Mouse (Mus musculus): Measurements from ENCODE around the gene Fnip1. TPM values are rescaled to one million over a fixed set of nuclear protein-coding genes. Genes with fewer than 3 reads are reported as not detected.

Gene Fnip1
- polyA plus RNA-seq, 1 experiment from 2014 or later = 7.5 TPM

DNA sequence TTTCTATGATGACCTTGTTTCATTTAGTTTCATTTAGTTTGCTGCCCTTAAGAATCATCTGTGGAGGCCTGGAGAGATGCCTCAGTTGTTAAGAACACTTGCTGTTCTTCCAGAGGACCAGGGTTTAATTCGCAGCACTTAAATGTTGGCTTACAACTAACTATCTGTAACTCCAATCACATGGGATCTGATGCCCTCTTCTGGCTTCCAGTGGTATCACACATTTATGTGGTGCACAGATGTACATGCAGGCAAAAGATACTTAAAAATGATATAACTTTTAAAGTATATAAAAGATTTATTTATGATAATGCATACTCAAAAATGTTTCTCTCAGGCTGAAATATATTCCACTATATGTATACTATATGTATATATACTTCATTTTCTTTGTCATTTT is 40.4 kb downstream of the Fnip1 start:
- Histone ChIP-seq H3K27me3 (ENCODE audit: insufficient read depth, poor library complexity, severe bottlenecking) (no peaks in the 10 kb centered on the region), H3K4me3 (no peak overlapping the region), H3K9me3 (no peaks in the 10 kb centered on the region; the same call in 1 of the 2 replicates), H3K36me3 (peaks cover 21% of the 10 kb centered on the region), H3K4me1 (replicated peaks) (no peaks in the 10 kb centered on the region), H3K27ac (no peak overlapping the region)
- peak; percentile 13 for DNase-seq (ENCODE audit: low spot score)
- WGBS = 87% methylated on average over 1 of the region's 1 CpGs

GRCm38 (mm10) chr11:54486041-54486440 is 48.0 kb downstream of the Fnip1 start:
- no peak for DNase-seq (ENCODE audit: low spot score)
- H3K9me3 ChIP-seq = no peaks in the 10 kb centered on the region
- H3K27ac ChIP-seq = no peak overlapping the region
- peaks cover 7% of the 10 kb centered on the region; the same call in 1 of the 2 replicates for H3K36me3 ChIP-seq
- H3K4me1 ChIP-seq (replicated peaks) = no peaks in the 10 kb centered on the region
- H3K27me3 ChIP-seq (ENCODE audit: insufficient read depth, poor library complexity, severe bottlenecking) = no peaks in the 10 kb centered on the region
- no peak overlapping the region for H3K4me3 ChIP-seq
- 87% methylated on average over 3 of the region's 3 CpGs for WGBS

DNA sequence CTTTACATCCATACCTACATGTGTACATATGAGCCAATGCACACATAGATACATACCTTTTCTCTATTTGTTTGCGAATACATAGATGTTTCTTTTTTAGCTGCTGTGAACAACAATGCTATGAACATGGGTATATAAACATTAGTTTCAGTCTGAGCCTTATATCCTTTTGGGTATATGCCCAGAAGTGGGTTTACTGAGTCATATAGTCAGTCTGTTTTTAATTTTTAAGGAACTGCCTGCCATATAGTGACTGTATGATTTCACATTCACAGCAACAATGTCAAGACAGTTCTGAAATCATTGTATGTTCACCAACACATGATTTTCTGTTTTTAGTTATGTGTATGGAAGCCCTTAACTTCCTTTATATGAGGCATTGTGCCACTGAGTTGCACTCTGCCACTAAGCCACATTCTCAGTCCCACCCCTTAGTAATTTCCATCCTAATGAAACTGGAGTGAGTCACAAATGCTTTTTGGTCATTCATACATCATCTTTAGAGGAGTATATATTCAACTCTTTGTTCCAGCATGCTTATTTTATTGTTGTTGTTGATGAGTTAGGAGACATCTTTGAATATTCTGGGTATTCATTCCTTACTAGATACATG is 54.1 kb downstream of the Fnip1 start:
- Histone ChIP-seq H3K9me3 (no peaks in the 10 kb centered on the region), H3K27ac (no peak overlapping the region), H3K4me3 (no peak overlapping the region), H3K27me3 (ENCODE audit: insufficient read depth, poor library complexity, severe bottlenecking) (no peaks in the 10 kb centered on the region), H3K4me1 (replicated peaks) (no peaks in the 10 kb centered on the region), H3K36me3 (peaks cover 14% of the 10 kb centered on the region)
- 92% methylated on average over 1 of the region's 1 CpGs for whole genome bisulfite sequencing
- no peak for DNase-seq (ENCODE audit: low spot score)

- no peaks in the 10 kb centered on the region for H3K27me3 ChIP-seq (ENCODE audit: insufficient read depth, poor library complexity, severe bottlenecking)
- no peaks in the 10 kb centered on the region for H3K4me1 ChIP-seq (replicated peaks)
- no peaks in the 10 kb centered on the region for H3K9me3 ChIP-seq
- 88% methylated on average over 4 of the region's 4 CpGs for WGBS
- H3K36me3 ChIP-seq = peaks cover 14% of the 10 kb centered on the region
- no peak overlapping the region for H3K27ac ChIP-seq
- no peak overlapping the region for H3K4me3 ChIP-seq
- DNase-seq (ENCODE audit: low spot score) = no peak
Measured at GRCm38 (mm10) chr11:54492559-54492958, 54.6 kb downstream of the Fnip1 start.

GRCm38 (mm10) chr11:54499838-54500237 is 61.8 kb downstream of the Fnip1 start:
- Histone ChIP-seq H3K4me1 (replicated peaks) (no peaks in the 10 kb centered on the region), H3K36me3 (peaks cover 48% of the 10 kb centered on the region), H3K4me3 (no peak overlapping the region), H3K27me3 (ENCODE audit: insufficient read depth, poor library complexity, severe bottlenecking) (no peaks in the 10 kb centered on the region), H3K9me3 (no peaks in the 10 kb centered on the region), H3K27ac (no peak overlapping the region)
- no peak for DNase-seq (ENCODE audit: low spot score)
- WGBS = 91% methylated on average over 5 of the region's 5 CpGs

DNA sequence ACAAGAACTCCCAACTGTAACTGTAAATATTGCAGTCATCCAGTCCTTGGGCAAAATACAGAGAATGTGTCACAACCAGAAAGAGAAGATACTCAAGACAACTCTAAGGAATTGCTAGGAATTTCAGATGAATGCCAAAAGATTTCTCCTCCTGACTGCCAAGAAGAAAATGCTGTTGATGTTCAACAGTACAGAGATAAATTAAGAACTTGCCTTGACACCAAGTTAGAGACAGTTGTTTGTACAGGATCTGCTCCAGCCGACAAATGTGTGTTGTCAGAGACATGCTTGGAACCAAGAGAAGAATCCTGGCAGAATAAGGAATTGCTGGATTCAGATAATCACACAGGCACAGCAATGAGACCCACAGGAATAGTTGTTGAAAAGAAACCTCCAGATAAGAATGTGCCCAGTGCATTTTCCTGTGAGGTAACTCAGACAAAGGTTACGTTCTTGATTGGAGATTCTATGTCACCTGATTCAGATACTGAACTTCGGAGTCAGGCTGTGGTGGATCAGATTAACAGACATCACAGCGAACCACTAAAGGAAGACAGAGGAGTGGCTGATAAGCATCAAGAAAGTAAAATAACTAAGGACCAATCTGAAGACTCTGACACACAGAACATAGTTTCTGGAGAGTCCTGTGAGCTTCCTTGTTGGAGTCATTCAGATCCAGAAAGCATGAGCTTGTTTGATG is 64.7 kb downstream of the Fnip1 start:
- no peaks in the 10 kb centered on the region for H3K4me1 ChIP-seq (replicated peaks)
- H3K9me3 ChIP-seq = no peaks in the 10 kb centered on the region
- H3K27me3 ChIP-seq (ENCODE audit: insufficient read depth, poor library complexity, severe bottlenecking) = no peaks in the 10 kb centered on the region
- peaks cover 65% of the 10 kb centered on the region for H3K36me3 ChIP-seq
- WGBS = 93% methylated on average over 4 of the region's 4 CpGs
- DNase-seq (ENCODE audit: low spot score) = no peak
- no peak overlapping the region for H3K27ac ChIP-seq
- H3K4me3 ChIP-seq = no peak overlapping the region

DNA sequence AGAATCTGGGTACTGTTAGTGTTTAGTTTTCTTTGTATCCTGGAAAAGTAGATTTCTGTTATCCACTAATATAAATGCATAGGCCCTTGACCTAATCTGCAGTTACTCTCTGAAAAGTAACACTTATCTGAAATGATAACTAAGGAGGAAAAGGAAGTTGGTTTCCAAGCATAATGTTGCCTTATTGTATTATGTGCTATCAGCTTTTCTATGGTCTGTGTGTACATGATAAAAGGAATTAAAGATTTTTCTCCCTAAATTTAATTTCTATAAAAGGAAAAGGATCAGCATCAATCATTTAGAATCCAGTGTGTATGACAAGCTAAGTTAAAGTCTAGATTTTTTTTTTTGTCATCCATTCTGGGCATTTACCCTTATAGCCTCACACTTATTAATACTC is 75.6 kb downstream of the Fnip1 start:
- H3K9me3 ChIP-seq = no peaks in the 10 kb centered on the region
- no peak overlapping the region for H3K4me3 ChIP-seq
- no peak overlapping the region for H3K27ac ChIP-seq
- no peak for DNase-seq (ENCODE audit: low spot score)
- H3K4me1 ChIP-seq (replicated peaks) = no peaks in the 10 kb centered on the region
- H3K27me3 ChIP-seq (ENCODE audit: insufficient read depth, poor library complexity, severe bottlenecking) = no peaks in the 10 kb centered on the region
- H3K36me3 ChIP-seq = peaks cover 25% of the 10 kb centered on the region

DNA sequence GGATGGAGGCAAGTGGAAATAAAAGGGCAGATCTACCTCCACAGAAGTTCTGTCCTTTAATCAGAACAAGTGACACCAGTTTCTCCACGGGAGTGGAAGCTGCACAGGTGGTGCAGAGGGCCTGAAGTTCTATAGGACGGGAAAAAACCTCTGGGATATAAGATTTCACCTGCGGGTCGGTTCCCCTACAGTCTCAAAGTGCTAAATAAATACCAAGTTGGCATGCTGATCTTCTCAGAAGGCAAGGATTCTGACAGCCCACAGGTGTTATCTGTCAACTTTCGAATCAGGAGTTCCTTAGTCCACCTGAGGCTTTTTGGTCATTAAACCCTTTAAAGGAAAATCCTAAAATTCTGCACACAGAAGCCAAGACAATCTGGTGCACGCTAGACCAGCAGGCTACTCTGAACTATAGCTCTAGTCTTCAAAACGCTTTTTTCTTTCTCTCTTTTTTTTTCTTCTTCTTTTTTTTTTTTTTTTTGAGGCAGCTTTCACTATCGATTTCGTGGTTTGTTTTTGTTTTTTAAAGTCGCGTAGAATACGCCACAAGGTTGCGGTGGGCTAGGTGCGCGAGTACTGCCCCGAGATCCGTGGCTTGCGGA is 84.0 kb downstream of the Fnip1 start:
- WGBS = 3% methylated on average over 18 of the region's 18 CpGs
- H3K4me3 ChIP-seq = peak overlapping the region; percentile 95
- H3K4me1 ChIP-seq (replicated peaks) = peaks cover 23% of the 10 kb centered on the region
- DNase-seq (ENCODE audit: low spot score) = peak; percentile 5
- no peaks in the 10 kb centered on the region for H3K27me3 ChIP-seq (ENCODE audit: insufficient read depth, poor library complexity, severe bottlenecking)
- no peaks in the 10 kb centered on the region for H3K9me3 ChIP-seq
- H3K36me3 ChIP-seq = no peaks in the 10 kb centered on the region
- peak overlapping the region; percentile 94 for H3K27ac ChIP-seq

DNA sequence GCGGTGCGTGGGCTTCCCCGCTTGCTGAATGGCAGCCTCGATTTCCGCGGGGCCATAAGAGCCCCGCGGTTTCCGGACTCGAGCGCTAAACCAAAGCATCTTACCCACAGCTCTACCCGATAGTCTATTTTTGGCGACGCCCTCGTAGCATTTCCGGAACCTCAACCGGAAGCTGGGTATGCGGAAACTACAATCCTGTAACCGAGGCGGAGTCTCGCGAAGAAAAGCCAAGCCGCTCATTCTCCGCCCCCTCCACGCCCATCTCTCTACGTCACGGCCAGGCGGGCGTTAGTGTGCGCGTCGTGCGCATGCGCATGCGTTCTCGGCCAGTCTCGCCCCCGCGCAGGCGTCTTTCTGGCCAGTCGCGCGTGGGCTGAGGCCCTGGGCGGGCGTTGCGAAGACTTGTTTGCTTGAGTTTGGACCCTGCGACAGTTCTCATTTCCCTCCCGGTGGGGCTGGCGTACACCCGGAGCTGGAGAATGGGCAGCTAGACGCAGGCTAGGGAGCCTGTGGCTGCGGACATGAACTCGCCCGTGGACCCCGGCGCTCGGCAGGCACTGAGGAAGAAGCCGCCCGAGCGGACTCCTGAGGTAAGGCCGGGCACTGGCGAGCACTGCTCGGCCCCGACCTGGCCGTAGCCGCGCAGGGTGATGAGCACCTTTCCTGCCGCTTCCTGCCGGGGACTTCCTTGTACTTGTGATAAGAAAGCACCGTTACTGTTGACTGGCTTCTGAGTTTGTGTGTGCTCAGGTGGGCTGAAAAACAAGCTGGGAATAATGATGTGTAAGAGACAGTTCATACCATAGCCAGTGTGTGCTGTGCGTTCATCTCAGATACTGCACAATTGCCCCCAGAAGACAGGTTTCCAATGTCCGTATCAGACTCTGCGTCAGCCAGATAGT is 84.8 kb downstream of the Fnip1 start, which contains the start of gene Rapgef6:
Rapgef6 (plus strand) TSS at position 319 of the 902 bp plus-strand sequence.
- H3K27me3 ChIP-seq (ENCODE audit: insufficient read depth, poor library complexity, severe bottlenecking) = no peaks in the 10 kb centered on the region
- no peaks in the 10 kb centered on the region for H3K36me3 ChIP-seq
- H3K4me3 ChIP-seq = peak within 1 kb of the TSS; percentile 95
- peaks cover 23% of the 10 kb centered on the region for H3K4me1 ChIP-seq (replicated peaks)
- under 1% methylated on average over 73 of the region's 73 CpGs for WGBS
- DNase-seq (ENCODE audit: low spot score) = peak; percentile 100
- no peaks in the 10 kb centered on the region for H3K9me3 ChIP-seq
- H3K27ac ChIP-seq = peak within 1 kb of the TSS; percentile 94

DNA sequence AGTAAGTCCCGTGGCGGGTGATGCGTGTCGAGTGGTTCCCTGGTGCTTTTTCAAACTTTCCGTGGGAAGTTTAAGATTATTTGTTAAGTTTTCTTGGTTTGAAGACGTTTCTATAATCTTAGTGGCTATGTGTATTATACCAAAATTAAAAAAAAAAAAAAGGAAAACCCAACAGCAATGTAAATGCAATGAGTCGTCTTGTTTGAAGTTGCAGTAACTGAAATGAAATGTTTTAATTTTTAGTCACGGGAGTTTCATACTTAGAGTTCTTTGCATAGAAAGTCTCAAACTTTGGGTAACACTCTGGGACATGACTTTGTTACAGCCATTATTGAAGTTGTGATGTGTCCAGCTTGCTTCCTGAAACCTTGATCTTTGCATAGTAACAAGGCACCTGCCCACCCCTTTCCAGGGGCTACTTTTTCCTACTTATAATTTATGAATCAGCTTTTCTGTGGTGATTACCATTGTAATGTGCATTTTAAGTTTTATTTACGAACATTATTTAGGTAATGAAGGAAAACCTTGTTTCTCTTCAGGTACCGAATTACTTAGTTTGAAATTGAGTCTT is 85.5 kb downstream of the Fnip1 start:
- no peak for DNase-seq (ENCODE audit: low spot score)
- H3K4me1 ChIP-seq (replicated peaks) = peaks cover 23% of the 10 kb centered on the region
- H3K36me3 ChIP-seq = no peaks in the 10 kb centered on the region
- no peaks in the 10 kb centered on the region for H3K27me3 ChIP-seq (ENCODE audit: insufficient read depth, poor library complexity, severe bottlenecking)
- H3K4me3 ChIP-seq = peak overlapping the region; percentile 95
- WGBS = 18% methylated on average over 10 of the region's 10 CpGs
- peak overlapping the region; percentile 94 for H3K27ac ChIP-seq
- no peaks in the 10 kb centered on the region for H3K9me3 ChIP-seq

DNA sequence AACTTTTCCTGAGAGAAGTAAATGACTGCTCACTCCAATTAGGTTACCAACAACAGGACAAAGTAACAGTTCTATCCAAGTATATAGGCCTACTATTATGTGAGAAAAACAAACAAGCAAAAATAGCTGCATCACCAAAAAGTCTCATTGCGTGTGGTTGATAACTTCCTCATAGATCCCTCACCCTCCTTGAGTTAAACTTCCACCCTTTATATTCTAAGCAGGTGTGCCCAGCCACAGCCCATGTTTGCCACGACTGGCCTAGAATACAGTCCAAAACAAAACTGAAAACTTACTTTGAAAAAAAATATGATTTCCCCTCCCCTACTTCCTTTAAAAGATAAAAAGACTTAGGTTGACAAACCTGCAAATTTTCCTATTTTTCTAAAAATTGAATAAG is 90.0 kb downstream of the Fnip1 start:
- H3K27ac ChIP-seq = no peak overlapping the region
- H3K27me3 ChIP-seq (ENCODE audit: insufficient read depth, poor library complexity, severe bottlenecking) = no peaks in the 10 kb centered on the region
- peaks cover 15% of the 10 kb centered on the region for H3K4me1 ChIP-seq (replicated peaks)
- H3K36me3 ChIP-seq = no peaks in the 10 kb centered on the region
- DNase-seq (ENCODE audit: low spot score) = no peak
- H3K4me3 ChIP-seq = no peak overlapping the region
- H3K9me3 ChIP-seq = no peaks in the 10 kb centered on the region
- WGBS = 93% methylated on average over 2 of the region's 2 CpGs

GRCm38 (mm10) chr11:54530391-54530790 is 92.4 kb downstream of the Fnip1 start:
- 95% methylated on average over 1 of the region's 1 CpGs for whole genome bisulfite sequencing
- no peak for DNase-seq (ENCODE audit: low spot score)
- Histone ChIP-seq H3K4me1 (replicated peaks) (no peaks in the 10 kb centered on the region), H3K27me3 (ENCODE audit: insufficient read depth, poor library complexity, severe bottlenecking) (no peaks in the 10 kb centered on the region), H3K27ac (no peak overlapping the region), H3K4me3 (no peak overlapping the region), H3K9me3 (no peaks in the 10 kb centered on the region), H3K36me3 (no peaks in the 10 kb centered on the region)
